Mouse (Mus musculus) heart, embryonic 14.5 days (tissue): ENCODE measurements around the gene Alox12b. TPM values are rescaled to one million over a fixed set of nuclear protein-coding genes. Genes with fewer than 3 reads are reported as not detected.

ENCODE experiments used
- ATAC-seq: fragments of 200-750 bp; cut with Nextera tagmentation; 2 replicates; pipeline ENCODE4 v1.8.0; 2017; ENCODE audit warnings: low read depth, moderate TSS enrichment; ENCODE audit not compliant: insufficient number of reproducible peaks, insufficient read depth, low FRiP score
- H3K27ac ChIP-seq, 2 experiments: fragments of 200-500 bp in 1 of 2; fragments of 300-500 bp in 1 of 2; sonication (generic) in 1 of 2; replicated peaks in 1 of 2; 2 replicates each; pipeline ENCODE4 v1.5.1; 2012 to 2014; ENCODE audit warnings: low read depth in 2 of 2, low read length in 2 of 2, control low read depth in 1 of 2, mild to moderate bottlenecking in 1 of 2, mixed read lengths in 1 of 2; ENCODE audit not compliant: control insufficient read depth in 1 of 2, insufficient read depth in 1 of 2
- H3K27me3 ChIP-seq: fragments of 300-500 bp; sonication (generic); 2 replicates; pipeline ENCODE4 v1.6.1; 2014; ENCODE audit warnings: mild to moderate bottlenecking, low read length, control low read depth; ENCODE audit not compliant: control insufficient read depth, insufficient read depth
- H3K36me3 ChIP-seq: fragments of 300-500 bp; sonication (generic); 2 replicates; pipeline ENCODE4 v1.6.1; 2014; ENCODE audit warnings: mild to moderate bottlenecking, control low read depth, low read length, mixed read lengths; ENCODE audit not compliant: control insufficient read depth, insufficient read depth
- H3K4me1 ChIP-seq, 2 experiments: fragments of 200-500 bp in 1 of 2; fragments of 300-500 bp in 1 of 2; sonication (generic) in 1 of 2; 2 replicates each; pipeline ENCODE4 v1.6.1; 2012 to 2014; ENCODE audit warnings: low read length in 2 of 2, control low read depth in 1 of 2, mixed read lengths in 1 of 2; ENCODE audit not compliant: control insufficient read depth in 2 of 2, insufficient read depth in 2 of 2
- H3K4me2 ChIP-seq: fragments of 300-500 bp; sonication (generic); 2 replicates; pipeline ENCODE4 v1.6.1; 2014; ENCODE audit warnings: mild to moderate bottlenecking, low read length
- H3K4me3 ChIP-seq, 2 experiments: fragments of 200-500 bp in 1 of 2; fragments of 300-500 bp in 1 of 2; sonication (generic) in 1 of 2; 2 replicates each; pipeline ENCODE4 v1.5.1; 2012 to 2014; ENCODE audit warnings: low read length in 2 of 2, mild to moderate bottlenecking in 2 of 2, control low read depth in 1 of 2, low read depth in 1 of 2, moderate library complexity in 1 of 2; ENCODE audit not compliant: control insufficient read depth in 1 of 2, insufficient read depth in 1 of 2
- H3K9ac ChIP-seq: fragments of 300-500 bp; sonication (generic); 2 replicates; pipeline ENCODE4 v1.6.1; 2014; ENCODE audit warnings: mild to moderate bottlenecking, low read length
- H3K9me3 ChIP-seq: fragments of 300-500 bp; sonication (generic); 2 replicates; pipeline ENCODE4 v1.6.1; 2016; ENCODE audit warnings: low read length, control low read depth; ENCODE audit not compliant: control insufficient read depth
- WGBS: fragments of 180-500 bp; shearing (Covaris S2); extraction: QIAGEN DNeasy Blood & Tissue Kit; methylation state at CpG from one replicate; pipeline ENCODE4 v1.1.7; 2014; 5-methylcytosine and 5-hydroxymethylcytosine counted together
- polyA plus RNA-seq: library from polyadenylated mRNA; unstranded; fragments of >200 nt; fragmentation: Nextera tagmentation; extraction: Ambion mirVana; gene quantifications from 2 replicates; pipeline ENCODE4 v1.2.1, GENCODE M21; 2014

The Alox12b gene
- polyA plus RNA-seq, 1 experiment from 2014 or later = not detected

- peak; percentile 20; the same call in 1 of the 2 replicates for ATAC-seq
- Histone ChIP-seq H3K27ac (peak overlapping the region; percentile 63 to 70), H3K36me3 (no peaks in the 10 kb centered on the region), H3K4me2 (peak overlapping the region; percentile 93), H3K9ac (peak overlapping the region; percentile 68), H3K9me3 (no peaks in the 10 kb centered on the region), H3K4me3 (peak overlapping the region; percentile 60 to 65), H3K4me1 (peaks cover 10 to 21% of the 10 kb centered on the region in 2 experiments), H3K27me3 (no peaks in the 10 kb centered on the region)
- WGBS = under 1% methylated on average over 24 of the region's 24 CpGs
These were observed 31.5 kb upstream of the Alox12b start for GRCm38 (mm10) chr11:69125041-69125851.

- H3K27ac ChIP-seq = peak within 1 kb of the TSS; percentile 63 to 70
- no peaks in the 10 kb centered on the region for H3K27me3 ChIP-seq
- peak within 1 kb of the TSS; percentile 68 for H3K9ac ChIP-seq
- H3K9me3 ChIP-seq = no peaks in the 10 kb centered on the region
- WGBS = 6% methylated on average over 3 of the region's 3 CpGs
- H3K36me3 ChIP-seq = no peaks in the 10 kb centered on the region
- H3K4me2 ChIP-seq = peak within 1 kb of the TSS; percentile 93
- H3K4me3 ChIP-seq = peak within 1 kb of the TSS; percentile 60 to 65
- no peak for ATAC-seq
- peaks cover 7 to 17% of the 10 kb centered on the region in 2 experiments for H3K4me1 ChIP-seq
These were observed 31.1 kb upstream of the Alox12b start, which contains the start of gene Aloxe3 for GRCm38 (mm10) chr11:69125852-69125918. Gene Aloxe3, plus strand, starts transcription at chr11:69125896.

DNA sequence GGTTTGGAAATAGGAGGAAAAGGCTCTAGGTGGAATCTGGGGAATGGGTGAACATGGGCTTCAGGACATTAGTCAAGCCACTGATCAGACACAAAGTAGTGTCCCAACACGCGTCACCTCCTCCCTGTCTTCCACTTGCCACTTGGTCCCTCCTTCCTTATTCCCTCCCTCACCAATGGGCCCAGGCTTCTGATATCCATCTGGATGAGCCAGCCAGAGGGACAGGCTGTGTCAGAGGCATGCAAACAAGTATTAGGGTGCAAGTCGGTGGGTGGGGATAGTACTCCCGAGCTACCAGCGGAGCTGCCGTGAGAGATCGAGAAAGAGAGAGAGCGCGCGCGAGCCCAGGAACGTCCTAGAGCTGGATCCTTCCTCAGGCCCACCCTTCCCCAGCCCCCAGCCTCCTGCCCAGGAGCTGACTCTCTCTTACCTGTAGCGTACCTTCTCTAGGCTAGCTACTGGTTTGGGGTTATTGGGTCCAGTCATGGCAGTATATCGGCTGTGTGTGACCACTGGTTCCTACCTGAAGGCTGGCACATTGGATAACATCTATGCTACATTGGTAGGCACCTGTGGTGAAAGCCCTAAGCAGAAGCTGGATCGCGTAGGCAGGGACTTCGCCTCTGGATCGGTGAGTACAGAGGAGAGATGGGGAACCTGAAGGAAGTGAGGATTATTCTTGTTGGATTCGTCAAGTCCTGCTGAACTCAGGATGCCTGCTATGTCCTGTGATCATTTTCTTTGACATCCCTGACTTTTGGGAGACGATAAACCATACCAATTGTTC, 30.7 kb upstream of the Alox12b start:
- peak overlapping the region in 1 of 2 experiments; percentile 70; a peak in 2 of 4 replicates for H3K27ac ChIP-seq
- 14% methylated on average over 20 of the region's 20 CpGs for WGBS
- ATAC-seq = no peak
- H3K9ac ChIP-seq = peak overlapping the region; percentile 68
- H3K27me3 ChIP-seq = no peaks in the 10 kb centered on the region
- no peaks in the 10 kb centered on the region for H3K9me3 ChIP-seq
- no peaks in the 10 kb centered on the region for H3K36me3 ChIP-seq
- H3K4me3 ChIP-seq = peak overlapping the region; percentile 60 to 65
- H3K4me2 ChIP-seq = peak overlapping the region; percentile 93
- H3K4me1 ChIP-seq = peaks cover 5 to 14% of the 10 kb centered on the region in 2 experiments

DNA sequence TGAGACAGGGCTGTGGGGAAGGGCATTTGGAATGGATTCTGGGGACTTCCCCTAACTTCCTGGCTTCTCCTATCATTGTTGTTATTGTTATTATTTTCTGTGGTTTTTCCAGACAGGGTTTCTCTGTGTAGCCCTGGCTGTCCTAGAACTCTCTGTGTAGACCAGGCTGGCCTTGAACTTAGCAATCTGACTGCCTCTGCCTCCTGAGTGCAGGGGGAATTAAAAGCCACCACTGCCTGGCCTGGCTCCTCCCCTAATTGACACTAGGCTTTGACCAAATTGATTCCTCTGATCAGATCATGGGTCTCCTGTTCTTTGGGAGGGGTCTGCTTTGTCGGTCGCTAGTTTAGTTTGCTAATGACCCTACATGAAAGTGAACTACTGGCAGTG, 30.1 kb upstream of the Alox12b start:
- no peak overlapping the region for H3K27ac ChIP-seq
- no peaks in the 10 kb centered on the region for H3K36me3 ChIP-seq
- H3K4me2 ChIP-seq = peak overlapping the region; percentile 93; the same call in 1 of the 2 replicates
- H3K4me3 ChIP-seq = no peak overlapping the region
- H3K27me3 ChIP-seq = no peaks in the 10 kb centered on the region
- 59% methylated on average over 2 of the region's 2 CpGs for WGBS
- no peaks in the 10 kb centered on the region for H3K9me3 ChIP-seq
- H3K9ac ChIP-seq = no peak overlapping the region
- no peak for ATAC-seq
- H3K4me1 ChIP-seq = peaks cover 5 to 14% of the 10 kb centered on the region in 2 experiments

DNA sequence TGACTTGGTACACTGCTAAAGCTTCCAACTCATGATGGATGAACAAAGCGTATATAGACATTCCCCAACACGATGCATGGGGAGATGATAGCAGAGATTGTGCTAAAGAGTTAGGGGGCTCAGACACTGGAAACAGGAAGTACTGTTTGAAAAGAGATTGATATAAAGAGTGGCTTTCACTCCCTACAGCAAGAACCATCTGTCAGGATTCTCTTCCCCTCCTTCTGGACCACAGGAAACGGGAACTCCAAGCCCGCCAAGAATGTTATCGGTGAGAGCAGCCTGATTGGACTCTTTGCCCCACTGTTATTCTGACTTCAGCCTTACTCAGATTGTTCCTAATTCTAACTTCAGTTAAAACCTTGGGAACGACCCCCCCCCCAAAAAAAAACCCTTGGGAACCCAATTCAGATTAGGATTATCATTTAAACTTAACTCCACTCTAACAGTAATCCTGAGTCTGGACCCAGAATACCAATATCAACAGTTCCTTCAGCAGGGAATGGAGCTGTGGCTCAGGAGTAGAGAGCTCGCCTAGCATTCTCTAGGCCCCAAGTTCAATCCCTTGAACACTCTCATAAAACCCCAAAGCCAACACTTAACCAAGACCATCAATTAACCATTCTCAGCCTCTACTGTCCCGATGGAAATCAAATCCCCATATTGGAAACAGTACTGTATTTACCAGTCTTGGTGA, 28.2 kb upstream of the Alox12b start:
- no peaks in the 10 kb centered on the region for H3K9me3 ChIP-seq
- peaks cover 6 to 15% of the 10 kb centered on the region in 2 experiments for H3K4me1 ChIP-seq
- H3K4me3 ChIP-seq = no peak overlapping the region
- H3K27ac ChIP-seq = no peak overlapping the region
- no peaks in the 10 kb centered on the region for H3K36me3 ChIP-seq
- 61% methylated on average over 8 of the region's 8 CpGs for WGBS
- peaks cover 6% of the 10 kb centered on the region for H3K27me3 ChIP-seq
- no peak overlapping the region for H3K9ac ChIP-seq
- H3K4me2 ChIP-seq = no peak overlapping the region
- no peak for ATAC-seq

- peak overlapping the region; percentile 63; the same call in 1 of the 2 replicates for H3K9ac ChIP-seq
- 19% methylated on average over 5 of the region's 5 CpGs for WGBS
- no peaks in the 10 kb centered on the region for H3K9me3 ChIP-seq
- H3K4me2 ChIP-seq = peak overlapping the region; percentile 91
- no peak for ATAC-seq
- H3K4me1 ChIP-seq = peaks cover 4 to 6% of the 10 kb centered on the region in 2 experiments; a peak in 2 of 4 replicates
- H3K36me3 ChIP-seq = no peaks in the 10 kb centered on the region
- H3K4me3 ChIP-seq = peak overlapping the region; percentile 41 to 43; a peak in 2 of 4 replicates
- peaks cover 6% of the 10 kb centered on the region for H3K27me3 ChIP-seq
- no peak overlapping the region for H3K27ac ChIP-seq
These were observed 23.2 kb upstream of the Alox12b start for GRCm38 (mm10) chr11:69133566-69133922.

GRCm38 (mm10) chr11:69133923-69134621, 22.7 kb upstream of the Alox12b start:
- Histone ChIP-seq H3K27ac (no peak overlapping the region), H3K4me3 (peak overlapping the region; percentile 41 to 43), H3K27me3 (peaks cover 6% of the 10 kb centered on the region), H3K4me2 (peak overlapping the region; percentile 91), H3K9me3 (no peaks in the 10 kb centered on the region), H3K4me1 (peaks cover 4 to 6% of the 10 kb centered on the region in 2 experiments; a peak in 2 of 4 replicates), H3K36me3 (no peaks in the 10 kb centered on the region), H3K9ac (peak overlapping the region; percentile 63)
- peak; percentile 62 for ATAC-seq
- 2% methylated on average over 34 of the region's 34 CpGs for WGBS
